Comparison of ENCODE assay signal across 15 mouse cellular contexts in genomic region chr6:116405243-116405642, GRCm38 (mm10). TPM values are rescaled to one million over a fixed set of nuclear protein-coding genes. Genes with fewer than 3 reads are reported as not detected.
DNase-seq lines count a peak whose midpoint lies in the region; ATAC-seq and TF ChIP-seq lines count a peak whose summit lies in the region.
"Had no signal": no experiment of that assay in that cellular context is flagged by ENCODE, and none has a peak within 500 bp of the region (broad histone marks: within the 10 kb centered on the region; RNA-seq: fewer than 3 reads in every experiment).

No protein-coding gene starts in this region.

- no peaks in the 10 kb centered on the region for H3K9me3 ChIP-seq in forebrain, embryonic 11.5 days (ENCODE audit: control insufficient read depth, low read length)
- no peaks in the 10 kb centered on the region for H3K9me3 ChIP-seq in forebrain, embryonic 16.5 days (ENCODE audit: control insufficient read depth, low read length)
- no peaks in the 10 kb centered on the region for H3K9me3 ChIP-seq in hindbrain, embryonic 14.5 days (ENCODE audit: control insufficient read depth, low read length)
- H3K9me3 ChIP-seq in midbrain, embryonic 15.5 days: no peaks in the 10 kb centered on the region
- H3K9me3 ChIP-seq: G1E; limb, embryonic 15.5 days had no signal

- ATAC-seq in forebrain, embryonic 11.5 days (replicated peaks; ENCODE audit: low FRiP score): peak; percentile 37; the same call in 1 of the 2 replicates
- ATAC-seq in forebrain, embryonic 16.5 days: no peak
- ATAC-seq in hindbrain, embryonic 14.5 days (ENCODE audit: low FRiP score): peak; percentile 66; the same call in 1 of the 2 replicates
- no peak; the same call in 1 of the 2 replicates for ATAC-seq in midbrain, embryonic 15.5 days (replicated peaks)

- intact Hi-C loops in gastrocnemius, adult 2 months (cut with DNase I): no loop called here

- no peak for DNase-seq in forebrain, embryonic 11.5 days (ENCODE audit: low spot score)
- DNase-seq in brain, embryonic 14.5 days (ENCODE audit: low read depth): peak; percentile 65
- no peak for DNase-seq in hindbrain, embryonic 14.5 days (ENCODE audit: low spot score)
- DNase-seq in gastrocnemius, adult 2 months: no peak
- DNase-seq in heart, adult 8-10 months (ENCODE audit: low spot score): no peak
- no peak for DNase-seq in right cerebral cortex, postnatal 10 days (ENCODE audit: low spot score in 2 of 2)
- DNase-seq: B cell, adult 2 months; heart, postnatal 14 days; kidney, adult 8-10 months; right cerebral cortex, postnatal 14 days; thymus, postnatal 25 days had no signal

- H3K27ac ChIP-seq in forebrain, embryonic 11.5 days (ENCODE audit: low read depth, low read length): no peak overlapping the region
- no peak overlapping the region for H3K27ac ChIP-seq in forebrain, embryonic 16.5 days (ENCODE audit: low read length)
- H3K27ac ChIP-seq in hindbrain, embryonic 14.5 days: no peak overlapping the region
- peak overlapping the region; percentile 6; the same call in 1 of the 2 replicates for H3K27ac ChIP-seq in midbrain, embryonic 15.5 days
- no peak overlapping the region for H3K27ac ChIP-seq in gastrocnemius, adult 2 months
- H3K27ac ChIP-seq: limb, embryonic 15.5 days had no signal

- H3K4me1 ChIP-seq in forebrain, embryonic 11.5 days (replicated peaks; ENCODE audit: control insufficient read depth, insufficient read depth, low read length): no peaks in the 10 kb centered on the region
- H3K4me1 ChIP-seq in forebrain, embryonic 16.5 days (replicated peaks; ENCODE audit: control insufficient read depth, insufficient read depth, low read length): peaks cover 5% of the 10 kb centered on the region; the same call in 1 of the 2 replicates
- peaks cover 10% of the 10 kb centered on the region; the same call in 1 of the 2 replicates for H3K4me1 ChIP-seq in hindbrain, embryonic 14.5 days (replicated peaks; ENCODE audit: control insufficient read depth, insufficient read depth, low read length)
- peaks cover 10% of the 10 kb centered on the region for H3K4me1 ChIP-seq in midbrain, embryonic 15.5 days
- H3K4me1 ChIP-seq: limb, embryonic 15.5 days had no signal

- 48% methylated on average over 9 of the region's 9 CpGs for WGBS in forebrain, embryonic 11.5 days
- WGBS in forebrain, embryonic 16.5 days: 41% methylated on average over 9 of the region's 9 CpGs
- 17% methylated on average over 9 of the region's 9 CpGs for WGBS in hindbrain, embryonic 14.5 days
- WGBS in midbrain, embryonic 15.5 days: 12% methylated on average over 9 of the region's 9 CpGs

- no peak for TF ChIP-seq CTCF in brain, embryonic 14.5 days (IDR thresholded peaks at IDR 0.05; ENCODE audit: borderline replicate concordance, extremely low read depth, insufficient read depth, insufficient read length)
- no peak for TF ChIP-seq CTCF in gastrocnemius, adult 2 months (IDR thresholded peaks at IDR 0.05)

- H3K9ac ChIP-seq in forebrain, embryonic 11.5 days (ENCODE audit: low read length): no peak overlapping the region
- H3K9ac ChIP-seq in forebrain, embryonic 16.5 days (replicated peaks; ENCODE audit: low read depth, low read length): no peak overlapping the region
- H3K9ac ChIP-seq in hindbrain, embryonic 14.5 days: no peak overlapping the region
- H3K9ac ChIP-seq in midbrain, embryonic 15.5 days: no peak overlapping the region
- H3K9ac ChIP-seq: limb, embryonic 15.5 days had no signal

- H3K36me3 ChIP-seq in forebrain, embryonic 11.5 days (ENCODE audit: control insufficient read depth, insufficient read depth, low read length): no peaks in the 10 kb centered on the region
- H3K36me3 ChIP-seq in forebrain, embryonic 16.5 days (ENCODE audit: control insufficient read depth, insufficient read depth): peaks cover 4% of the 10 kb centered on the region; the same call in 1 of the 2 replicates
- peaks cover 66% of the 10 kb centered on the region for H3K36me3 ChIP-seq in hindbrain, embryonic 14.5 days (replicated peaks; ENCODE audit: control insufficient read depth, insufficient read depth)
- peaks cover 11% of the 10 kb centered on the region; the same call in 1 of the 2 replicates for H3K36me3 ChIP-seq in midbrain, embryonic 15.5 days (replicated peaks)

- no peak overlapping the region for H3K4me2 ChIP-seq in forebrain, embryonic 11.5 days (ENCODE audit: low read depth, low read length, severe bottlenecking)
- no peak overlapping the region for H3K4me2 ChIP-seq in forebrain, embryonic 16.5 days (ENCODE audit: low read length)
- no peak overlapping the region for H3K4me2 ChIP-seq in hindbrain, embryonic 14.5 days (replicated peaks)
- no peak overlapping the region for H3K4me2 ChIP-seq in midbrain, embryonic 15.5 days
- H3K4me2 ChIP-seq: limb, embryonic 15.5 days had no signal

- no peaks in the 10 kb centered on the region for H3K27me3 ChIP-seq in forebrain, embryonic 11.5 days (ENCODE audit: control insufficient read depth, insufficient read depth, low read length)
- H3K27me3 ChIP-seq in forebrain, embryonic 16.5 days (replicated peaks; ENCODE audit: control insufficient read depth, insufficient read depth, low read length): no peaks in the 10 kb centered on the region
- H3K27me3 ChIP-seq in hindbrain, embryonic 14.5 days (ENCODE audit: control insufficient read depth, insufficient read depth, low read length): no peaks in the 10 kb centered on the region
- H3K27me3 ChIP-seq in midbrain, embryonic 15.5 days (replicated peaks): no peaks in the 10 kb centered on the region
- H3K27me3 ChIP-seq: limb, embryonic 15.5 days had no signal

- no peak overlapping the region for H3K4me3 ChIP-seq in forebrain, embryonic 11.5 days (ENCODE audit: low read depth, low read length)
- no peak overlapping the region for H3K4me3 ChIP-seq in forebrain, embryonic 16.5 days (replicated peaks; ENCODE audit: low read length)
- H3K4me3 ChIP-seq in hindbrain, embryonic 14.5 days (replicated peaks; ENCODE audit: low read length): no peak overlapping the region
- no peak overlapping the region for H3K4me3 ChIP-seq in midbrain, embryonic 15.5 days
- H3K4me3 ChIP-seq in gastrocnemius, adult 2 months: no peak overlapping the region
- H3K4me3 ChIP-seq: limb, embryonic 15.5 days had no signal

- TF ChIP-seq POLR2A in brain, embryonic 14.5 days (IDR thresholded peaks at IDR 0.05; ENCODE audit: borderline replicate concordance, extremely low read depth, insufficient read depth, insufficient read length, poor library complexity, severe bottlenecking): no peak

RNA-seq across cellular contexts. Expression of gene Alox5, which starts 55.7 kb away (rescaled TPM):
- 0.52 and 0.91 TPM in 2 replicates for polyA plus RNA-seq in forebrain, embryonic 11.5 days (2014; fragmentation: Nextera tagmentation; extraction: Ambion mirVana)
- polyA plus RNA-seq in forebrain, embryonic 16.5 days (2015; fragmentation: Nextera tagmentation; extraction: Ambion mirVana): 0.37 and 0.52 TPM in 2 replicates
- polyA plus RNA-seq in brain, embryonic 14.5 days (2012; rRNA removed): 0.33 and 0.46 TPM in 2 replicates
- polyA plus RNA-seq in hindbrain, embryonic 14.5 days (2014; fragmentation: Nextera tagmentation; extraction: Ambion mirVana): 0.31 and 0.80 TPM in 2 replicates
- 0.30 and 0.79 TPM in 2 replicates for polyA plus RNA-seq in midbrain, embryonic 15.5 days (2015; fragmentation: Nextera tagmentation; extraction: Ambion mirVana)
- 1 to 10 TPM in 1 of 2 experiments, under 1 TPM in 1; 0.82 to 1.0 TPM for total RNA-seq in gastrocnemius, adult 2 months (2021)
- 10 to 100 TPM; 10.2 to 18.7 (median 14.2) TPM for total RNA-seq in heart, adult 8-10 months (2022)

Comparison
In these comparisons a context has a peak if more than half of its experiments do, and no peak if none do; other contexts are left out.
1. ATAC-seq: peak in forebrain, embryonic 11.5 days (single experiment) and hindbrain, embryonic 14.5 days (single experiment); none in forebrain, embryonic 16.5 days (single experiment) and midbrain, embryonic 15.5 days (single experiment).